Mouse (Mus musculus) C3H10T1/2 (cell line): ENCODE measurements around the gene Tbc1d22b. TPM values are rescaled to one million over a fixed set of nuclear protein-coding genes. Genes with fewer than 3 reads are reported as not detected.

Source experiments
- polyA plus RNA-seq, 2 experiments: library from polyadenylated mRNA; unstranded; fragments of >200 nt; fragmentation: generic; extraction: Trizol; gene quantifications; one replicate each; pipeline ENCODE4 v1.2.1; 2012; ENCODE audit warnings: missing spikeins in 2 of 2

The Tbc1d22b gene
- 10 to 100 TPM in 1 of 2 experiments, 1 to 10 TPM in 1; 5.3 to 12.6 TPM for polyA plus RNA-seq

DNA sequence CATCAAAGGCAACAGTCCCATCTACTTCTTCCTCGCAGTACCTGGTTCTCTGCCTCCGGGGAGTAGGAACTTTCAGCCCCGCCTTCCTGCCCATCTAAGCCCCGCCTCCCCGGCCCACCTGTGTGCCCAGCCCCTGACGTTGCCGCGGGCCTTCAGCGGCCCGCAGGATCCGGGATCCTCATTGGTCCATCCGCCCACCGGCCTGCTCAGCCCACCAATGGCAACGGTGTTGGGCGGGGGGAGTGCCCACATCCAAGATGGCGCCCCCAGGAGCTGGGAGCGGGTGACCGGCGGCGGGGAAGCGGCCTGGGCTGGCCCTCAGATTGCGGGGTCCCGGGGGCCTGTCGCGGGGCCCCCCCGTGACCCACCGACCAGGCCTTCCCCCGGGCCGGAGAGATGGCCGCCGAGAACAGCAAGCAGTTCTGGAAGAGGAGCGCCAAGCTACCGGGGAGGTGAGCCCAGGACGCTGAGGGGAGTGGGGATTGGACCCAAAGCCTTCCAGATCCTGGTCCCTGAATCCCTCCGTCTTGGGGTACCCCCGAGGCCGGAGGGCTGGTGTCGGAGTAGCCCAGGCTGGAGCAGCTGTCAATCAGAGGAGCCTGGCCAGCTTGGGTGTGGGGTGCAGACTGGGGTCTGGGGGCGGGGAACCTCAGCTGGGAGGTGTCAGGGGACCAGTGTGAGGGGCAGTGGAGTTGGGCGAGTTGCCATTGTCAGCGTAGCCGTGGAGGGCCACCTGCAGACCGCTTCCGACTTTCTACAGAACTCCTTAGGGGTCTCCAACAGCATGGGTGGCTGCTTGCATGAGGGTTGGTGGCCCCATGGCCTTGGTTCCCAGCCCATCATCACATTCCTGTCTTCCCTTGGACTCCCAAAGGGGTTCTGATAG is at the start of gene Tbc1d22b, which contains the start of gene Gm17657:
Tbc1d22b (plus strand) TSS at position 243 of the 886 bp plus-strand sequence.
Gm17657 (minus strand) TSS at position 96 of the 886 bp plus-strand sequence.

DNA sequence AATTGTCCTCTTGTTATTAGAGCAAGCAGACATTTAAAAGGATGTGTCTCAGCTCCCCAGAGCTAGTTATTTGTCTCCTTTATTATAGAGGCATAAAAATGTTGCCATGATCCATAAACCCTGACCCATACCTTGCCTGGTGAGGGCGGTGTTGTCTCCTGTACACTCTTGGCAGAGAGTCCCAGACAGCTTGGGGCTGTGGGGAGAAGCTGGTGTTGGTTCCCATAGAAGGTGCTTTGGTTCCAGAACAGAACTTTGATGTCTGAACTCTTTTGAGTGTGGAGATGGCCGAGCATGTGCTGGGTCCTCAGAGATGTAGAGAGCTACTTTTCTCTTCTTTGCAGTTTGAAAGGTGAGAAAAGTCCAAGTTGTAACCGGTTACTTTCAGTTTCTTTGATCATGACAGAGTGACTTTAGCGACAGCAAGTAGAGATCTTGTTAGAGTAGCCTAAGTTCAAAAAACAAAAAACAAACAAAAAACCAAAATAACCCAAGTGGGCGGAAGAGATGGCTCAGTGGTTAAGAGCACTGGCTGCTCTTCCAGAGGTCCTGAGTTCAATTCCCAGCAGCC is 2.7 kb downstream of the Tbc1d22b start, which contains the start of gene Tmem217:
Tmem217 (minus strand) TSS at position 224 of the 571 bp plus-strand sequence.

DNA sequence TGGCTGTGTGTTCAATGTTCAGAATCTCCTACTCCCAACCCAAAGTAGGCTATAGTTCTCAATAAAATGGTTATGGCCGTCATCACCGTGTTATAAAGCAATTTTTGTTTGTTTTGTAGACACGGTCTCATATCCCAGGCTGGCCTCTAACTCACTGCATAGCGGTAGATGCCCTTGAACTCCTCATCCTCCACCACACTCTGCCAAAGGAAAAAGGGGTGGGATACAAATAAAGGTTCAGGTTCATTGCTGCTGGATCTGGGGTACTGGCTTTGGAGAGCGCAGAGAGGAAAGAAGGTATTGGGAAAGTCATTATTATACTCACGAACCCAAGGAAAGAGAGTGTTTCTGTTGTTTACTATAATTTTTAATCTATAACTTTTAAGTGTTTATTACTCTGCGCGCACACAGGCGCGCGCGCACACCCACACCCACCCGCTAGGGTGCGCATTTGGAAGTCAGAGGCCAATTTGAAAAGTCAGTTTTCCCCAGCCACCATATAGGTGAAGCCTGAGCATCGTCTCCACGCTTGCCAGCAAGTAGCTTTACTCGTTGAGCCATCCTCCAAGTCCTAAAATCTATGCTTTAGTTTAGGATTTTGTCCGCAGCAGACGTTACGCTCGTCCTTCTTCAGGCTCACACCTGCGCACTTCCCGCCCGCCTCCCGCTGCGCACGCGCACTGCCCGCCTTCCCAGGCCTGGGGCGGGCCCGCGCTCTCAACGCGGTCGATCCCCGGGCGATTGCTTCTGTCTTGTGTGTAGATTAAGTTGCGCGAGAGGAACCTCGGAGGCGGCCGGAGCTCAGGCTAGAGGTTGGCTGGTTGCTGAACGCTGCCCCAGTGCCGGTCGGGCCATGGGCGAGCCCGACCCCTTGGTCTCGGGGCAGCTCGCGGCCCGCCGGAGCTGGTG is 64.8 kb downstream of the Tbc1d22b start, which contains the start of the genes Rnf8 and Gm28043:
Rnf8 (plus strand) TSS at position 676 of the 909 bp plus-strand sequence.
Gm28043 (plus strand) TSS at position 762 of the 909 bp plus-strand sequence.

Other genes with a start within 250 kb of the Tbc1d22b start
- 10 to 100 TPM in 1 of 2 experiments, under 1 TPM in 1; 0.09 to 16.2 TPM for gene Pi16, start 232.1 kb upstream of the Tbc1d22b start, polyA plus RNA-seq
- gene Mtch1, start 201.9 kb upstream of the Tbc1d22b start, polyA plus RNA-seq: 1,000 to 10,000 TPM in 1 of 2 experiments, 100 to 1,000 TPM in 1; 971 to 1,016 TPM
- gene Fgd2, start 188.9 kb upstream of the Tbc1d22b start, polyA plus RNA-seq: 1 to 10 TPM in 1 of 2 experiments, under 1 TPM in 1; 0.19 to 2.1 TPM
- 1 to 10 TPM; 2.5 to 4.2 TPM for gene Pim1, start 59.0 kb upstream of the Tbc1d22b start, polyA plus RNA-seq
- not detected for gene Gm17657, start 147 bp upstream of the Tbc1d22b start, polyA plus RNA-seq
- under 1 TPM in 1 of 2 experiments, not detected in 1; 0.05 TPM for gene Tmem217, start 2.6 kb downstream of the Tbc1d22b start, polyA plus RNA-seq
- 10 to 100 TPM; 11.1 to 28.3 TPM for gene Rnf8, start 65.0 kb downstream of the Tbc1d22b start, polyA plus RNA-seq
- gene Gm28043, start 65.1 kb downstream of the Tbc1d22b start, polyA plus RNA-seq: 1 to 10 TPM in 1 of 2 experiments, under 1 TPM in 1; 0.09 to 1.2 TPM
- 10 to 100 TPM; 33.5 to 53.6 TPM for gene Cmtr1, start 110.8 kb downstream of the Tbc1d22b start, polyA plus RNA-seq
- 10 to 100 TPM; 16.8 to 18.9 TPM for gene Ccdc167, start 167.3 kb downstream of the Tbc1d22b start, polyA plus RNA-seq